Mouse (Mus musculus): ENCODE results near the gene Tbc1d5.

- no peak for TF ChIP-seq CTCF (IDR thresholded peaks at IDR 0.05; ENCODE audit: borderline replicate concordance, control insufficient read depth, extremely low read depth, insufficient read depth, low read length, poor library complexity)
- no peak for TF ChIP-seq POLR2A (IDR thresholded peaks at IDR 0.05; ENCODE audit: control insufficient read depth, extremely low read depth, insufficient read depth, low read length, poor library complexity)
Measured at GRCm38 (mm10) chr17:50813580-50813979, 365.6 kb downstream of the Tbc1d5 start.

Measured in thymus, adult 2 months (tissue).